Mouse (Mus musculus): Measurements from ENCODE around the gene Nek5. TPM values are rescaled to one million over a fixed set of nuclear protein-coding genes. Genes with fewer than 3 reads are reported as not detected.
"Not testable (repeated sequence)": the region's sequence is repeated elsewhere in the genome, so short reads cannot be mapped to it uniquely, and the experiment has no call there.

Gene Nek5
- not detected for total RNA-seq (2021)

- no peak for DNase-seq (ENCODE audit: low spot score)
- intact Hi-C loops (cut with DNase I), result no loop called here
These were observed at the start of gene Nek5 for GRCm38 (mm10) chr8:22124220-22125152. Gene Nek5 (minus strand): TSS chr8:22125053.

DNA sequence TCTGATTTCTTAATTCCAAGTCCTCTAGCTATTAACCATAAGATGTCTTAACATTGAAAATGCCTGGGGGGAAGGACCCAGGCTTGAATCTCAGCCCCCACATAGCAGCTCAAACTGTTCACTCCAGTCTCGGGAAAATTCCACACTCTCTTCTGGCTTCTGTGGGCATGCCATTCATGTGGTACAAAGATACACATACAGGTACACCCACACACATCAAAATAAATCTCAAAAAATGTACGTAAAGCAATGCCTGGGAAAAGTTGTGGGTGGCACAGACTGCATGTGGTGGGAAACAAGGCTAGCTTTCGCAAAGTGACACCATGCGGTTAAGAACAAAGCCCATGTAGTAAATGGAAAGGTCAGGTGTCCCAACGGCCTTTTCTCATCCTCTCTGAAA is 44.3 kb upstream of the Nek5 start:
- intact Hi-C loops (cut with DNase I), result loop anchor here (5.0 kb wide), 2 partner anchors 107 to 177 kb away; partner anchors contain the start of genes Alg11 and Atp7b
- DNase-seq (ENCODE audit: low spot score), result no peak

GRCm38 (mm10) chr8:22166080-22166603 is 41.3 kb upstream of the Nek5 start, which contains the start of gene Nek3:
Gene Nek3 (minus strand): TSS chr8:22166435.
- intact Hi-C loops (cut with DNase I), result loop anchor here (5.0 kb wide), 2 partner anchors 104 to 174 kb away; partner anchors contain the start of genes Alg11 and Atp7b
- peak; percentile 67 for DNase-seq (ENCODE audit: low spot score)

DNA sequence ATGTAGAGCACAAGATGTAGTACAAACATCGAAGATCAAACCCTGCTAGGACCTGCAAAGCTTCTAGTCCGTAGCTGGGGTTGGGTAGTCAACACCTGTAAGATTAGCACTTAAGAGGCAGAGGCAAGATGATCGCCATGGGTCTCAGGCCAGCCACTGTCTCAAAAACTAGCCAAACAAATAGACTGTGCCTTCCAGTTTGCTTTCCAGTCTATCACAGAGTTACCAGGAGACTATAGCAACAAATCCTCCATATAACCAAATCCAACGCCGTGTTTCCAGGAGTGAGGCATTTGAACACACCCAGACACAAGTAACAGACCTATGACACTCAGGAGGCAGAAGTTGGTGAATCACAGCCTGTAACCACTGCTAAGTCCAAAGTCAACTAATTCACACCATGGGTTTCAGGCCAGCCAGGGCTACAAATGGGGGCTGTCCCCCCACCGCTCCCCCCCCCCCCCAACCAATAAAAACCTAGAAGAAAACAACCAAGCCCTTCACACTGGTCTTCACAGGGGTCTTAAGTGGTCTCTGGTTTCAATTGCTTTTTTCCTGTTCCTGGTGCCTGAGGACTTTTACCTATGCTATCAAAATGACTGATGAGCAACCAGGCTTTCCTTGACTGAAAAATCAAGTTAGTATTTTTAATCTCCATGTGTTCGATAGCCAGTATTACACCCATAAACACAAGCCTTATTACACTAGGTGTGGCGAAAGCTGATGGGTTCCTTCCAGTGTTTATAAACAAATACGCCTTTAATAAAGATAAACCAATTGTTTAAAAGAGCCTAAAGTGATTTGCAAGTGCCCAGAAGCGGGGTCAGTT is 40.6 kb upstream of the Nek5 start:
- intact Hi-C loops (cut with DNase I), result loop anchor here (5.0 kb wide), 2 partner anchors 103 to 173 kb away; partner anchors contain the start of genes Alg11 and Atp7b
- no peak for DNase-seq (ENCODE audit: low spot score)

- DNase-seq (ENCODE audit: low spot score), result no peak
- intact Hi-C loops (cut with DNase I), result no loop called here
These were observed 39.6 kb upstream of the Nek5 start for GRCm38 (mm10) chr8:22164431-22164830.

DNA sequence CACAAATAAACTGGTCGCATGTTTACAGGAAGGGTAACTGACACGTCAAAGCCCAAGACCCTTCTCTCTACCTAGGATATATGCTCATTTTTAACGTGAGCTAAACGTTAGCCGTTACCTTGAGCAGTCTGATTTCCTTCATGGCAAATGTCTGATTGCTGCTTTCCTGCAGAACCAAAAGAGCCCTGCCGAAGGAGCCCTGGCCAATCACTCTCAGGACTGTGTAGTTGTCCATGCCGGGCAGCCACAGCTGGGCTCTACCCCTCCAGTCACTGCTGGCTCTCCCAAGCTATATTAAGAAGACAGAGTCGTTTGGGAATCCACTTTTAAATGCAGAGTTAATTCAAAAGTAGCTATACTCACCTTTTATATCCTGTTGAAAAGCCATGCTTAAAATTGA is 37.4 kb upstream of the Nek5 start:
- intact Hi-C loops (cut with DNase I), result no loop called here
- DNase-seq (ENCODE audit: low spot score), result no peak

GRCm38 (mm10) chr8:22150345-22150663 is 25.5 kb upstream of the Nek5 start:
- intact Hi-C loops (cut with DNase I), result no loop called here
- no peak for DNase-seq (ENCODE audit: low spot score)

- intact Hi-C loops (cut with DNase I), result no loop called here
- no peak for DNase-seq (ENCODE audit: low spot score)
These were observed 24.9 kb upstream of the Nek5 start for GRCm38 (mm10) chr8:22149643-22150344.

- intact Hi-C loops (cut with DNase I), result no loop called here
- no peak for DNase-seq (ENCODE audit: low spot score)
These were observed 23.5 kb upstream of the Nek5 start for GRCm38 (mm10) chr8:22148367-22148740.

DNA sequence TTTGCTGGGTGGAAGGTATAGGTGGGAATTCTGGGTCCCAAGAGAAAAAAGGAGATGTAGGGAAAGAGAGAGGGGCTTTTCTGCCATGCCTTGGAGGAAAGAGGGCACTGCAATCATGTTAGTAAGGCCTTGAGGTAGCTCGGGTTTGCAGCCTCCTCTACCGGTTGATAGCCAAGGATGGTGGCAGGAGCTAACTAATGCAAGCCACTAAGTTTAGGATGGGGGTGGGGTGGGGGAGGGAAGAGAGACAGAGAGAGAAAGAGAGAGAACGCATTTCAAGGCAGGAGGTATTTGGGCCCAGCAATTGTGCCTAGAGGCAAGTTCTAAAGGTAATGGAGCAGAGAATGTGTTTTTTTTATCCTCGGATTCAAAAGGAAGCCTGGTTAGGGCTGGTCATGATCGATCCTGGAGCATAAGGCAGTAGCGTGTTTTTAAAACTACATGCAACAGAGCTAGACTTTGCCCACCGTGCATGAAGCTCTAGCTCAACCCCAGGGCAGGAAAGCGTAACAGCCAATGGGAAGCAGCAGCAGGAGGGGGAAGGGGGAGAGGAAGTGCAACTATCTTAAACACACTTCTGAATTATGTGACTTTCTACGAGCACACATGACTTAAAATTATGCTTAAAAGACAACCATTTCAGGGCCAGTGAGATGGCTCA is 23.0 kb upstream of the Nek5 start:
- no peak for DNase-seq (ENCODE audit: low spot score)
- intact Hi-C loops (cut with DNase I), result no loop called here

GRCm38 (mm10) chr8:22145831-22146230 is 21.0 kb upstream of the Nek5 start:
- intact Hi-C loops (cut with DNase I), result no loop called here

GRCm38 (mm10) chr8:22143764-22144491 is 19.1 kb upstream of the Nek5 start:
- no peak for DNase-seq (ENCODE audit: low spot score)
- intact Hi-C loops (cut with DNase I), result no loop called here

More at GRCm38 (mm10) chr8:22145831-22146230, 21.0 kb upstream of the Nek5 start:
- no peak for DNase-seq (ENCODE audit: low spot score)

DNA sequence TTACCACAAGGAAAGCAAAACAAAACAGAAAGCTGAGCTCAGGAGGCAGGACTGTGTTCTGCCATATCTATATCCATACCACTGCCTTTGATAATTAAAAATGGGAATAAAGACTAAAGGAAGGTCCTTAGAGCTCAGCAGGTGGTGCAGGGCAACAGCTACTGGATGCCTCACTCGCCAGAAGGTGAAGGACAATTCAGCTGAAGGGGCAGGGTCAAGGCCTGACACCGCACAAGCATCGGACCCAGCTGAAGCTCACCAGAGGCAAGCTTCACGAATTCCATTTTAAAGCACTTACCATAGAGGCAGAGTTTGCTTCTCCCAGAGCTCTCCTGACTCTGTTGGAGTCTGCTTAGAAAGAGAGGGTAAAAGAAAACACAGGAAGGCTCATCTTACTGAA is 17.7 kb upstream of the Nek5 start:
- no peak for DNase-seq (ENCODE audit: low spot score)
- intact Hi-C loops (cut with DNase I), result no loop called here

DNA sequence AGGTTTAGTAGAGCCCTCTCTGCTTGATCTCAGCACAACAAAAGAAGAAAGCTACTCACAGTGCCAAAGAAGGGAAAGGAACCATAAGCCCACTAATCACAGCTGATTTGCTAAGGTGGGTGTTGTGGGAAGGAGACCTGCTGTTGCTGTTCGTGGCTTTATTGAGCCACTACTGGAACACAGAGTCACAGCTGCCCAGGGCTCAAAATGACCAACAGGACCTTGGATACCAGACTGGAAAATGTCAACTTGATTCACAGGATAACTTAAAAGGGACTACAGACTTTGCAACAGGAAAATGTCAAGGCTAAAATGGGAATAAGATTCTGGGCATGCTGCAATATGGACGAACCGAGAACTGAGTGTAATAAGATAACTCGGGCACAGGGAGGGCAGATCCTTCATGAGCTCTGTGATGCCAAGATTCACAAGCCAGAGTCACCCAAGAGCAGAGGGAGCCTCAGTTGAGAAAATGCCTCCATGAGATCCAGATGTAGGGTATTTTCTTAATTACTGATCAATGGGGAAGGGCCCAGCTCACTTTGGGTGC is 17.1 kb upstream of the Nek5 start:
- intact Hi-C loops (cut with DNase I), result no loop called here
- no peak for DNase-seq (ENCODE audit: low spot score)

- intact Hi-C loops (cut with DNase I), result not testable (repeated sequence)
- DNase-seq (ENCODE audit: low spot score), result peak; percentile 3
These were observed 11.6 kb upstream of the Nek5 start for GRCm38 (mm10) chr8:22136462-22136861.

- no peak for DNase-seq (ENCODE audit: low spot score)
- intact Hi-C loops (cut with DNase I), result no loop called here
These were observed 9.9 kb upstream of the Nek5 start for GRCm38 (mm10) chr8:22134750-22135135.

GRCm38 (mm10) chr8:22134078-22134749 is 9.4 kb upstream of the Nek5 start:
- no peak for DNase-seq (ENCODE audit: low spot score)
- intact Hi-C loops (cut with DNase I), result no loop called here

DNA sequence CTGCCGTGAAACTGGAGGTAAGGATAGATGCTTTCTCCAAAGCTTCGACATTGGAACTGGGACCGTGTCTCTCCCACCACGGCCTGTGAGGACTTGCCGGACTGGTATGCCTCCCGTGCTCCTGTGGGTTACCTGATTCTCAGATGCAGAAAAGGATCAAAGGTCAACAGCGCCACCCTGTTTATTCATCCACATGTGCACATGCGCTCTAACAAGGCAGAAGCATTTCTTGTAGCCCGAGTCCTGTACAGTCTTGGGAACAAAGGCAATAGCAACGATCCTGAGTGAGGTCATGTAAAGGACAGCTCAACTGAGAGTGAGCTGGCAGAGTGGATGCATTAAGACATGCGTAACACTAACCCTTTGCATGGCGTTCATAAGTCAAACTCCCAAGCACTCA is 7.2 kb upstream of the Nek5 start:
- DNase-seq (ENCODE audit: low spot score), result no peak
- intact Hi-C loops (cut with DNase I), result no loop called here
